Mouse (Mus musculus): ENCODE measurements around the gene Fes. TPM values are rescaled to one million over a fixed set of nuclear protein-coding genes. Genes with fewer than 3 reads are reported as not detected.

Gene Fes
- polyA plus RNA-seq, 1 experiment from 2014 or later = 18.3 TPM

Other genes starting within 250 kb of the Fes start
- gene Sema4b, start 201.1 kb downstream of the Fes start, polyA plus RNA-seq (2015; fragmentation: Nextera tagmentation; extraction: Ambion mirVana) = 17.7 and 23.7 TPM in 2 replicates
- 131 and 144 TPM in 2 replicates for gene Cib1, start 155.1 kb downstream of the Fes start, polyA plus RNA-seq (2015; fragmentation: Nextera tagmentation; extraction: Ambion mirVana)
- 3.5 and 4.0 TPM in 2 replicates for gene Gdpgp1, start 155.1 kb downstream of the Fes start, polyA plus RNA-seq (2015; fragmentation: Nextera tagmentation; extraction: Ambion mirVana)
- gene Ttll13, start 141.6 kb downstream of the Fes start, polyA plus RNA-seq (2015; fragmentation: Nextera tagmentation; extraction: Ambion mirVana) = 0.87 and 1.4 TPM in 2 replicates
- 51.7 and 51.9 TPM in 2 replicates for gene Ngrn, start 126.7 kb downstream of the Fes start, polyA plus RNA-seq (2015; fragmentation: Nextera tagmentation; extraction: Ambion mirVana)
- 11.4 and 17.0 TPM in 2 replicates for gene Vps33b, start 118.3 kb downstream of the Fes start, polyA plus RNA-seq (2015; fragmentation: Nextera tagmentation; extraction: Ambion mirVana)
- gene Prc1, start 93.5 kb downstream of the Fes start, polyA plus RNA-seq (2015; fragmentation: Nextera tagmentation; extraction: Ambion mirVana) = 146 and 151 TPM in 2 replicates
- 7.8 and 11.6 TPM in 2 replicates for gene Rccd1, start 63.5 kb downstream of the Fes start, polyA plus RNA-seq (2015; fragmentation: Nextera tagmentation; extraction: Ambion mirVana)
- gene Unc45a, start 46.9 kb downstream of the Fes start, polyA plus RNA-seq (2015; fragmentation: Nextera tagmentation; extraction: Ambion mirVana) = 46.5 and 48.2 TPM in 2 replicates
- 22.6 and 23.8 TPM in 2 replicates for gene Hddc3, start 44.8 kb downstream of the Fes start, polyA plus RNA-seq (2015; fragmentation: Nextera tagmentation; extraction: Ambion mirVana)
- gene Man2a2, start 16.6 kb downstream of the Fes start, polyA plus RNA-seq (2015; fragmentation: Nextera tagmentation; extraction: Ambion mirVana) = 16.6 and 19.1 TPM in 2 replicates
- gene Furin, start 17.5 kb upstream of the Fes start, polyA plus RNA-seq (2015; fragmentation: Nextera tagmentation; extraction: Ambion mirVana) = 13.4 and 13.7 TPM in 2 replicates
- 21.7 and 25.2 TPM in 2 replicates for gene Blm, start 147.2 kb upstream of the Fes start, polyA plus RNA-seq (2015; fragmentation: Nextera tagmentation; extraction: Ambion mirVana)